Mouse (Mus musculus): ENCODE results near the gene Lman2.

- TF ChIP-seq CTCF (IDR thresholded peaks at IDR 0.05; ENCODE audit: low read depth) (no peak), EP300 (IDR thresholded peaks at IDR 0.05; ENCODE audit: low read depth) (no peak)
Measured at GRCm38 (mm10) chr13:55327169-55327568, 35.4 kb downstream of the Lman2 start.

Data from heart, postnatal 0 days (tissue).